In genomic region chr14:56666909-56667308, GRCm38 (mm10) we compare ENCODE assay signal across 10 mouse cellular contexts. TPM values are rescaled to one million over a fixed set of nuclear protein-coding genes. Genes with fewer than 3 reads are reported as not detected.
A peak's percentile ranks its signal among the peaks of the same experiment; 100 is the strongest.
DNase-seq lines count a peak whose midpoint lies in the region; ATAC-seq and TF ChIP-seq lines count a peak whose summit lies in the region.
"Had no signal": no experiment of that assay in that cellular context is flagged by ENCODE, and none has a peak within 500 bp of the region (broad histone marks: within the 10 kb centered on the region; RNA-seq: fewer than 3 reads in every experiment).

No protein-coding gene starts in this region.

- H3K9me3 ChIP-seq in heart, embryonic 14.5 days (ENCODE audit: control insufficient read depth, low read length) = no peaks in the 10 kb centered on the region
- no peaks in the 10 kb centered on the region for H3K9me3 ChIP-seq in stomach, embryonic 14.5 days (ENCODE audit: control insufficient read depth, low read depth, low read length)
- H3K9me3 ChIP-seq in stomach, postnatal 0 days (ENCODE audit: control insufficient read depth, low read length) = no peaks in the 10 kb centered on the region
- no peaks in the 10 kb centered on the region for H3K9me3 ChIP-seq in liver, embryonic 12.5 days (replicated peaks)
- H3K9me3 ChIP-seq in neural tube, embryonic 15.5 days (replicated peaks) = no peaks in the 10 kb centered on the region

- WGBS in heart, embryonic 14.5 days = 77% methylated on average over 3 of the region's 3 CpGs
- WGBS in stomach, embryonic 14.5 days = 86% methylated on average over 3 of the region's 3 CpGs
- 81% methylated on average over 3 of the region's 3 CpGs for WGBS in stomach, postnatal 0 days
- WGBS in liver, embryonic 12.5 days (ENCODE audit: insufficient replicate concordance) = 74% methylated on average over 3 of the region's 3 CpGs
- WGBS in neural tube, embryonic 15.5 days = 60% methylated on average over 3 of the region's 3 CpGs

- no peak for TF ChIP-seq CTCF in stomach, postnatal 0 days (IDR thresholded peaks at IDR 0.05; ENCODE audit: low read depth)

- H3K4me3 ChIP-seq in heart, embryonic 14.5 days (ENCODE audit: control insufficient read depth in 1 of 2, insufficient read depth in 1 of 2, low read depth in 1 of 2, low read length in 2 of 2) = 0 out of 4 replicates have a peak overlapping the region, but pooled peaks of 1 of the 2 experiments have one; percentile 65
- no peak overlapping the region for H3K4me3 ChIP-seq in stomach, embryonic 14.5 days (ENCODE audit: low read depth, low read length)
- H3K4me3 ChIP-seq in stomach, postnatal 0 days (ENCODE audit: low read depth, low read length) = no peak overlapping the region
- peak overlapping the region; percentile 93; the same call in 1 of the 2 replicates for H3K4me3 ChIP-seq in liver, embryonic 12.5 days
- peak overlapping the region; percentile 89 for H3K4me3 ChIP-seq in neural tube, embryonic 15.5 days (replicated peaks)

- no peaks in the 10 kb centered on the region for H3K27me3 ChIP-seq in heart, embryonic 14.5 days (ENCODE audit: control insufficient read depth, insufficient read depth, low read length)
- H3K27me3 ChIP-seq in stomach, embryonic 14.5 days (ENCODE audit: control insufficient read depth, insufficient read depth, low read length) = no peaks in the 10 kb centered on the region
- H3K27me3 ChIP-seq in stomach, postnatal 0 days (ENCODE audit: control insufficient read depth, insufficient read depth, low read length) = no peaks in the 10 kb centered on the region
- no peaks in the 10 kb centered on the region for H3K27me3 ChIP-seq in liver, embryonic 12.5 days (replicated peaks)
- no peaks in the 10 kb centered on the region for H3K27me3 ChIP-seq in neural tube, embryonic 15.5 days (replicated peaks)

- H3K4me2 ChIP-seq in heart, embryonic 14.5 days (ENCODE audit: low read length) = peak overlapping the region; percentile 81; the same call in 1 of the 2 replicates
- H3K4me2 ChIP-seq in stomach, embryonic 14.5 days (replicated peaks; ENCODE audit: low read depth, low read length) = peak overlapping the region; percentile 50; the same call in 1 of the 2 replicates
- H3K4me2 ChIP-seq in stomach, postnatal 0 days (replicated peaks; ENCODE audit: low read depth) = no peak overlapping the region
- H3K4me2 ChIP-seq in liver, embryonic 12.5 days = peak overlapping the region; percentile 91
- H3K4me2 ChIP-seq in neural tube, embryonic 15.5 days = peak overlapping the region; percentile 60

- no peak for DNase-seq in heart, postnatal 36 days
- no peak for DNase-seq in stomach, postnatal 0 days (ENCODE audit: low spot score)
- DNase-seq in spleen, postnatal 14 days (ENCODE audit: low spot score in 2 of 2) = no peak
- no peak for DNase-seq in thymus, postnatal 36 days
- DNase-seq: layer of hippocampus, postnatal 36 days; retina, postnatal 1 day had no signal

- intact Hi-C loops in heart, postnatal 36 days (cut with DNase I) = loop anchor here (5.0 to 10.0 kb wide), 3 partner anchors 110 to 218 kb away; partner anchors contain the start of genes Pspc1, Zmym2 and Zmym5

- no peak overlapping the region for H3K9ac ChIP-seq in heart, embryonic 14.5 days (ENCODE audit: low read length)
- no peak overlapping the region for H3K9ac ChIP-seq in stomach, embryonic 14.5 days (replicated peaks; ENCODE audit: low read depth, low read length)
- no peak overlapping the region for H3K9ac ChIP-seq in stomach, postnatal 0 days (ENCODE audit: low read length)
- H3K9ac ChIP-seq in liver, embryonic 12.5 days = 0 out of 2 replicates have a peak overlapping the region, but pooled peaks have one; percentile 77
- H3K9ac ChIP-seq in neural tube, embryonic 15.5 days (replicated peaks) = no peak overlapping the region

- H3K27ac ChIP-seq in heart, embryonic 14.5 days (replicated peaks in 1 of 2; ENCODE audit: control insufficient read depth in 1 of 2, insufficient read depth in 1 of 2, low read depth in 2 of 2, low read length in 2 of 2) = no peak overlapping the region
- no peak overlapping the region for H3K27ac ChIP-seq in stomach, embryonic 14.5 days (ENCODE audit: low read length)
- no peak overlapping the region for H3K27ac ChIP-seq in stomach, postnatal 0 days (replicated peaks)
- H3K27ac ChIP-seq in liver, embryonic 12.5 days = no peak overlapping the region
- H3K27ac ChIP-seq in neural tube, embryonic 15.5 days (replicated peaks) = no peak overlapping the region

- TF ChIP-seq EP300 in stomach, postnatal 0 days (optimal IDR thresholded peaks at IDR 0.05) = no peak

- peaks cover 0 to 20% of the 10 kb centered on the region in 2 experiments; a peak in 3 of 4 replicates for H3K4me1 ChIP-seq in heart, embryonic 14.5 days (ENCODE audit: control insufficient read depth in 2 of 2, insufficient read depth in 2 of 2, low read length in 2 of 2)
- H3K4me1 ChIP-seq in stomach, embryonic 14.5 days (ENCODE audit: control insufficient read depth, insufficient read depth, low read length) = peaks cover 8% of the 10 kb centered on the region; the same call in 1 of the 2 replicates
- peaks cover 4% of the 10 kb centered on the region; the same call in 1 of the 2 replicates for H3K4me1 ChIP-seq in stomach, postnatal 0 days (replicated peaks; ENCODE audit: control insufficient read depth, insufficient read depth)
- peaks cover 28% of the 10 kb centered on the region for H3K4me1 ChIP-seq in liver, embryonic 12.5 days
- peaks cover 29% of the 10 kb centered on the region for H3K4me1 ChIP-seq in neural tube, embryonic 15.5 days

- H3K36me3 ChIP-seq in heart, embryonic 14.5 days (ENCODE audit: control insufficient read depth, insufficient read depth, low read length) = no peaks in the 10 kb centered on the region
- H3K36me3 ChIP-seq in stomach, embryonic 14.5 days (ENCODE audit: control insufficient read depth, insufficient read depth, low read length) = no peaks in the 10 kb centered on the region
- no peaks in the 10 kb centered on the region for H3K36me3 ChIP-seq in stomach, postnatal 0 days (ENCODE audit: control insufficient read depth, insufficient read depth, low read length)
- H3K36me3 ChIP-seq in liver, embryonic 12.5 days = no peaks in the 10 kb centered on the region
- no peaks in the 10 kb centered on the region for H3K36me3 ChIP-seq in neural tube, embryonic 15.5 days

- ATAC-seq in heart, embryonic 14.5 days (ENCODE audit: insufficient number of reproducible peaks, insufficient read depth, low FRiP score, low read depth) = no peak
- ATAC-seq in stomach, embryonic 14.5 days (ENCODE audit: insufficient number of reproducible peaks, insufficient read depth, low FRiP score, low read depth) = no peak
- ATAC-seq in stomach, postnatal 0 days (ENCODE audit: low FRiP score, low TSS enrichment) = no peak
- no peak for ATAC-seq in liver, embryonic 12.5 days
- no peak for ATAC-seq in neural tube, embryonic 15.5 days (ENCODE audit: low FRiP score)

RNA-seq across cellular contexts. Expression of gene Mphosph8, which starts 1.1 kb away (rescaled TPM):
- 25.5 and 31.5 TPM in 2 replicates for polyA plus RNA-seq in heart, embryonic 14.5 days (2014; fragmentation: Nextera tagmentation; extraction: Ambion mirVana)
- 10 to 100 TPM; 21.7 to 31.8 TPM for total RNA-seq in heart, postnatal 36 days (2021)
- polyA plus RNA-seq in stomach, embryonic 14.5 days (2014; fragmentation: Nextera tagmentation; extraction: Ambion mirVana) = 30.0 and 35.9 TPM in 2 replicates
- polyA plus RNA-seq in stomach, postnatal 0 days (2015; fragmentation: Nextera tagmentation; extraction: Ambion mirVana) = 15.7 and 17.7 TPM in 2 replicates
- polyA plus RNA-seq in liver, embryonic 12.5 days (2016; fragmentation: Nextera tagmentation; extraction: Ambion mirVana) = 16.0 and 18.6 TPM in 2 replicates
- 37.1 and 44.3 TPM in 2 replicates for polyA plus RNA-seq in neural tube, embryonic 15.5 days (2015; fragmentation: Nextera tagmentation; extraction: Ambion mirVana)

Comparison
In these comparisons a context has a peak if more than half of its experiments do, and no peak if none do; other contexts are left out.
1. H3K4me3 ChIP-seq: peak in liver, embryonic 12.5 days (single experiment) and neural tube, embryonic 15.5 days (single experiment); none in stomach, embryonic 14.5 days (single experiment) and stomach, postnatal 0 days (single experiment).